Mouse (Mus musculus) adrenal gland, postnatal 14 days (tissue): ENCODE data around the gene Itgae. TPM values are rescaled to one million over a fixed set of nuclear protein-coding genes. Genes with fewer than 3 reads are reported as not detected.

Experiments
- total RNA-seq: library from RNA; stranded (reverse); gene quantifications from 2 replicates; pipeline ENCODE4 v1.2.3, GENCODE M21; 2021

Itgae gene
- total RNA-seq, 1 experiment from 2014 or later: 0.30 TPM

Other genes starting within 250 kb of the Itgae start
- 10.8 and 25.5 TPM in 2 replicates for gene Atp2a3, start 129.4 kb upstream of the Itgae start, total RNA-seq
- 0.98 and 1.2 TPM in 2 replicates for gene P2rx1, start 91.5 kb upstream of the Itgae start, total RNA-seq
- gene Camkk1, start 71.6 kb upstream of the Itgae start, total RNA-seq: 1.3 and 1.5 TPM in 2 replicates
- 9.2 and 10.9 TPM in 2 replicates for gene Ncbp3, start 42.8 kb upstream of the Itgae start, total RNA-seq
- 2.6 and 3.2 TPM in 2 replicates for gene Haspin, start 47.7 kb downstream of the Itgae start, total RNA-seq
- 12.7 and 14.2 TPM in 2 replicates for gene P2rx5, start 69.8 kb downstream of the Itgae start, total RNA-seq
- gene Emc6, start 86.5 kb downstream of the Itgae start, total RNA-seq: 104 and 115 TPM in 2 replicates
- 69.6 and 69.7 TPM in 2 replicates for gene Tax1bp3, start 86.5 kb downstream of the Itgae start, total RNA-seq
- 12.9 and 16.6 TPM in 2 replicates for gene Ctns, start 108.5 kb downstream of the Itgae start, total RNA-seq
- 10.3 and 11.8 TPM in 2 replicates for gene Shpk, start 108.9 kb downstream of the Itgae start, total RNA-seq
- 0.15 TPM in 1 of 2 replicates, not detected in the other for gene Trpv1, start 143.7 kb downstream of the Itgae start, total RNA-seq
- 0.15 TPM in 2 replicates for gene Trpv3, start 176.8 kb downstream of the Itgae start, total RNA-seq
- 27.6 and 38.0 TPM in 2 replicates for gene Aspa, start 239.0 kb downstream of the Itgae start, total RNA-seq
- gene Gm49340, start 239.2 kb downstream of the Itgae start, total RNA-seq: not detected in 2 replicates
- gene Spata22, start 239.2 kb downstream of the Itgae start, total RNA-seq: 2.0 and 3.0 TPM in 2 replicates